Comparison of ENCODE assay signal across 12 mouse cellular contexts in genomic region chr5:148688501-148688900, GRCm38 (mm10).
DNase-seq lines count a peak whose midpoint lies in the region; ATAC-seq and TF ChIP-seq lines count a peak whose summit lies in the region.
"Had no signal": no experiment of that assay in that cellular context is flagged by ENCODE, and none has a peak within 500 bp of the region (broad histone marks: within the 10 kb centered on the region; RNA-seq: fewer than 3 reads in every experiment).

No protein-coding gene starts in this region.

- H3K27me3 ChIP-seq in forebrain, embryonic 13.5 days, result no peaks in the 10 kb centered on the region
- H3K27me3 ChIP-seq in liver, embryonic 13.5 days, result no peaks in the 10 kb centered on the region
- H3K27me3 ChIP-seq: CH12.LX; midbrain, embryonic 12.5 days had no signal

- H3K4me1 ChIP-seq in forebrain, embryonic 13.5 days, result peaks cover 48% of the 10 kb centered on the region
- H3K4me1 ChIP-seq in liver, embryonic 13.5 days (replicated peaks), result peaks cover 55% of the 10 kb centered on the region

- peak; percentile 82 for ATAC-seq in forebrain, embryonic 13.5 days
- ATAC-seq in liver, embryonic 13.5 days (ENCODE audit: low read depth), result no peak

- no peak for TF ChIP-seq POLR2A in brain, embryonic 14.5 days (IDR thresholded peaks at IDR 0.05; ENCODE audit: borderline replicate concordance, extremely low read depth, insufficient read depth, insufficient read length, poor library complexity, severe bottlenecking)

- 0 out of 2 replicates have a peak overlapping the region, but pooled peaks have one; percentile 12 for H3K4me2 ChIP-seq in forebrain, embryonic 13.5 days
- peak overlapping the region; percentile 64; the same call in 1 of the 2 replicates for H3K4me2 ChIP-seq in liver, embryonic 13.5 days
- H3K4me2 ChIP-seq: heart, embryonic 11.5 days; midbrain, embryonic 12.5 days had no signal

- no peak overlapping the region for H3K4me3 ChIP-seq in forebrain, embryonic 13.5 days
- no peak overlapping the region for H3K4me3 ChIP-seq in liver, embryonic 13.5 days (replicated peaks)
- H3K4me3 ChIP-seq: midbrain, embryonic 12.5 days had no signal

- peak overlapping the region; percentile 67 for H3K27ac ChIP-seq in forebrain, embryonic 13.5 days
- H3K27ac ChIP-seq in liver, embryonic 13.5 days, result peak overlapping the region; percentile 79
- H3K27ac ChIP-seq: midbrain, embryonic 12.5 days had no signal

- no peak overlapping the region for H3K9ac ChIP-seq in forebrain, embryonic 13.5 days
- no peak overlapping the region for H3K9ac ChIP-seq in liver, embryonic 13.5 days
- H3K9ac ChIP-seq: midbrain, embryonic 12.5 days had no signal

- H3K9me3 ChIP-seq in forebrain, embryonic 13.5 days (replicated peaks), result peaks cover 4% of the 10 kb centered on the region; the same call in 1 of the 2 replicates
- no peaks in the 10 kb centered on the region for H3K9me3 ChIP-seq in liver, embryonic 13.5 days (replicated peaks)
- H3K9me3 ChIP-seq: midbrain, embryonic 12.5 days had no signal

- DNase-seq in left cerebral cortex, postnatal 4 days, result peak; percentile 74
- no peak for DNase-seq in left cerebral cortex, adult 18-20 months (ENCODE audit: low spot score in 2 of 2)
- DNase-seq in brain, embryonic 14.5 days (ENCODE audit: low read depth), result peak; percentile 96
- no peak for DNase-seq in liver, embryonic 13.5 days
- DNase-seq in heart, postnatal 4 days, result no peak
- DNase-seq in lung, postnatal 36 days, result no peak
- DNase-seq: adrenal gland, postnatal 10 days; kidney, postnatal 14 days had no signal

- WGBS in forebrain, embryonic 13.5 days, result 36% methylated on average over 8 of the region's 8 CpGs
- WGBS in liver, embryonic 13.5 days (ENCODE audit: insufficient replicate concordance), result 65% methylated on average over 8 of the region's 8 CpGs

- intact Hi-C loops in left cerebral cortex, postnatal 4 days (cut with DNase I), result no loop called here

- no peaks in the 10 kb centered on the region for H3K36me3 ChIP-seq in forebrain, embryonic 13.5 days (ENCODE audit: poor library complexity, severe bottlenecking)
- H3K36me3 ChIP-seq in liver, embryonic 13.5 days, result no peaks in the 10 kb centered on the region
- H3K36me3 ChIP-seq: midbrain, embryonic 12.5 days had no signal

- TF ChIP-seq CTCF in brain, embryonic 14.5 days (IDR thresholded peaks at IDR 0.05; ENCODE audit: borderline replicate concordance, extremely low read depth, insufficient read depth, insufficient read length), result no peak

Comparison
In these comparisons a context has a peak if more than half of its experiments do, and no peak if none do; other contexts are left out.
1. DNase-seq: peak in left cerebral cortex, postnatal 4 days (single experiment) and brain, embryonic 14.5 days (single experiment); none in left cerebral cortex, adult 18-20 months (0 of 2), liver, embryonic 13.5 days (single experiment), heart, postnatal 4 days (single experiment) and lung, postnatal 36 days (single experiment).